Mouse (Mus musculus): ENCODE results near the gene Nhsl2.

Nhsl2 gene

GRCm38 (mm10) chrX:101980586-101980985 is 131.4 kb downstream of the Nhsl2 start:
- no peak for DNase-seq (ENCODE audit: low spot score in 2 of 2)

DNA sequence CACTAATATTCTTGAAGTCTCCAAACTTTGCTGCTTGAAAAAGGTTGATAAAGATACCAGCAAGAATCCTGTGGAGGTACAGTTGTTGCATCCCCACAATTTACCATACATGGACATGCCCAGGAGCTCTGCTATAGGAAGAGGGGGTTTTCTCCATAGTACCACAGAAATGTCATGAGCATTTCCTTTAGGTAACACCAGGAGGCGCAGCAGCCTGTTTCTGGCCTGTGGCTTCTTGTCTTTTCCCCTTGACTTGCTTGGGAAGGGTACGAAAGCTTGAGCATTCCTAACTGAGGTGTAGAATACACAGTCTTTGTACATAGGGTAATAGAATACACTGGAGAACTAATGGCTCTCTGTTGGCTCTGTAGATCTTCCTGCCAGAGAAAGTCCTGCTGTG is 132.3 kb downstream of the Nhsl2 start:
- DNase-seq (ENCODE audit: low spot score in 2 of 2), result no peak

DNA sequence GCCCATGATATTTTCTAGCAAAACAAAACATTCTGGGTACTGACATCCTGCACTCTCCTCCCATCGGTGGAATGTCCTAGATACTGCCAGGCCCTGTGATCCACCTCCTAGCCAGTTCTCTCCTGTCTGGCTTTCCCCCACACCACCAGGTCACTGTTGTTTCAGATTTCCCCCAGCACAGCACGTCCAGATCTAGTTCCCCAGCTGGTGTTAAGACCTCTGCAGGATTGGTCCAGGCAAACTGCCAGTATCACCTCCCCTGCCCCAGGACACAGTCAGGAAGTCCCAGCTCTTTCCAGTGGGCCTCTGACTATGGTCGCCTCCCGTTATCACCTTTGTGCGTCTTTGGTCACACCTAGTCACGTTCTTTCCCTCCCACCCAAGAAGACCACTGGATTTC is 134.5 kb downstream of the Nhsl2 start:
- DNase-seq (ENCODE audit: low spot score in 2 of 2), result no peak

DNA sequence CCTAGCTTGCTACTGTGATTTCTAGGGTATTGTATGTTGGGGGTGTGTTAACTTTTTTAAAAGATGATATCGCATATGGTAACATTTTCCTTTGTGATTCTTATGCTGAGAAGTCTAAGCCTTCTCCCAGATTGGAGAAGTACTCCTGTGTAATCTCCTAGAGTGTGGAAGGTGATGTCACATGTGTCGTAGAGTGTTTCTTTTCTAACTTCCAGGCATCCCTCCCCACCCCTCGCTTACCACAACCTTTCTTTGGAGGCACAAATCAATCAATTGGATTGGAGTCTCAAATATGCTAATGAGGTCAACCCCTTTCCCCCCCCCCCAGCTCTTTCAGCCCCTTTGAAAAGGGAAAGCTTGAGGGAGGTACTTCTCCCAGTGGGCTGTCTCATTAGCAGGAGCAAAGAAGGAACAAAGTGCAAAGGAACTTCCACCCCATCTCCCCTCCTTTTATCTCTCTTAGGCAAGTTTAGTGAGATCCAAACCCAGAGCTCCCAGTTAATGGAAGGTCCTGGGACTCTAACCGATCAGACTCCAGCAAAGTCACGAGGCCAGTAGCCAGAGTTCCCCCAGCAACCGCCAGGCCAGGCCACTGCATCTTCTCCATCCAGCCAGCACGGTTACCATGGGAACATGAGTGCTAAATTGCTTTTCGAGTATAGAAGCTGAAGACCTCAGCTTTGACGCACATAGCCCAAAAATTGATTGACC is 137.6 kb downstream of the Nhsl2 start:
- DNase-seq (ENCODE audit: low spot score in 2 of 2), result no peak

- DNase-seq (ENCODE audit: low spot score in 2 of 2), result peak in 1 of 2 experiments; percentile 31
Observed at GRCm38 (mm10) chrX:101993841-101994571, 144.8 kb downstream of the Nhsl2 start.

DNA sequence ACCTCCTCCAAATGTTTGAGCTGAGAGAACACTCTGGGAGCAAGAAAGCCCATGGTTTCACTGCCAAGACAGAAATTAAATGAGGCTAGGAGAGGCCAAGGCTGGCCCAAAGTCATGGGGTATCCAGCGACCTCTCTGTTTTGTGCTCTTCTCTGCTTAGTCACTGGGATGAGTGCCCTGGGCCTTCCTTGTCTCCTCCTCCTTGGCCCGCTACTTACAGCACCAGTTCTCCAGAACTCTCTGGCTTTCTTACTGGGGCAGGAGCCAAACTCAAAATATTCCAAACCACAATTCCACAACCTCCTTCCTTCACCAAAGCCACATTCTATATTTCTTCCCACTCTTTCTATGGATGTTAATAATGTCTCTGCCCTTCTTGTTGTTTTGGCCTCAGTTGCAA is 147.5 kb downstream of the Nhsl2 start:
- DNase-seq (ENCODE audit: low spot score in 2 of 2), result no peak

- DNase-seq (ENCODE audit: low spot score in 2 of 2), result no peak
Observed at GRCm38 (mm10) chrX:102003632-102004315, 154.6 kb downstream of the Nhsl2 start.

GRCm38 (mm10) chrX:102004370-102004769 is 155.2 kb downstream of the Nhsl2 start:
- DNase-seq (ENCODE audit: low spot score in 2 of 2), result no peak

DNA sequence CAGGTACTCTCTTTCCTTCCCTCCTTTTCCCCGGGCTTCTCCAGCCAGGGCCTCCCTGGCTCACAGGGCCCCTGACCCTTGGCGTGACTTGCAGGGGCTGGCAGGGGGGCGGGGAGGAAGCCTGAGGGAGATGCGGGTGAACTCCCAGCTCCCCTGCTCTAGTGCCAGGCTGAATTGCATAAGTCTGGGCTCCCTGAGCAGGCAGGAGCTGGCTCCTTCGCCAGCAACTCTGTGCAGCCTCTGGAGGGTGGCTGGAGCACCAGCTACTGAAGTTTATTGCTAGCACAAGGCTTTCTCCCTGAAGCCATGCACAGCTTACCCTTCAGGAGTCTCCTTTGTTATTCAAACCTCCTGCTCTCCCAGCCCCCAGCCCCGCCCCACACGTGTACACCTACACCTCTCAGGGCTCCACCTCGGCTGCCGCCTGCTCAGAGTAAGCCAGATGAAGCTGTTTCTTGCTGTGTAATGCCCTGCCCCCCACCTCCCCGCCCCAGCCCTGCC is 156.0 kb downstream of the Nhsl2 start:
- DNase-seq (ENCODE audit: low spot score in 2 of 2), result no peak

DNA sequence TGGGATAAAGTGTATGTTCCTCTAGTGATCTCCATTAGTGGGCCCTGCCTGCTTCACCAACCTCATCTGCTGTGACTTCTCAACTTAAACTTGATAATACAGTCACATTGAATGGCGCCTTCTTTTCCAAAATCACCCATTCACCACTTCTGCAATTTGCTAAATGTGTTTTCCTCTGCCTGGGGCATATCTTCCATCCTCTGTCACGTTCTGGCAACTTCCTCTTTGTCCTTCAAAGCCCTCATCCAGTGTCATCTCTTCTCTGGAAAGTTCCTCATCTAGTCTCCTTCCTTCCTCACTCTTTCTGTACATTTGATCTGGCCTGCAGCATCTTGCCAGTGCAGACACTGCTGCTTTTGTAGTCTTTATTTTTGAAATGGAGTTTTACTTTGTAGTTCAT is 158.8 kb downstream of the Nhsl2 start:
- no peak for DNase-seq (ENCODE audit: low spot score in 2 of 2)

- DNase-seq (ENCODE audit: low spot score in 2 of 2), result no peak
Observed at GRCm38 (mm10) chrX:102017213-102017923, 168.2 kb downstream of the Nhsl2 start.

GRCm38 (mm10) chrX:102018890-102019289 is 169.7 kb downstream of the Nhsl2 start:
- DNase-seq (ENCODE audit: low spot score in 2 of 2), result no peak

GRCm38 (mm10) chrX:102019471-102020240 is 170.5 kb downstream of the Nhsl2 start:
- DNase-seq (ENCODE audit: low spot score in 2 of 2), result no peak

- DNase-seq (ENCODE audit: low spot score in 2 of 2), result no peak
Observed at GRCm38 (mm10) chrX:102024976-102025375, 175.8 kb downstream of the Nhsl2 start.

GRCm38 (mm10) chrX:102031851-102032250 is 182.7 kb downstream of the Nhsl2 start:
- DNase-seq (ENCODE audit: low spot score in 2 of 2), result no peak

- DNase-seq (ENCODE audit: low spot score in 2 of 2), result peak in 1 of 2 experiments; percentile 56
Observed at GRCm38 (mm10) chrX:102032431-102032830, 183.2 kb downstream of the Nhsl2 start.

DNA sequence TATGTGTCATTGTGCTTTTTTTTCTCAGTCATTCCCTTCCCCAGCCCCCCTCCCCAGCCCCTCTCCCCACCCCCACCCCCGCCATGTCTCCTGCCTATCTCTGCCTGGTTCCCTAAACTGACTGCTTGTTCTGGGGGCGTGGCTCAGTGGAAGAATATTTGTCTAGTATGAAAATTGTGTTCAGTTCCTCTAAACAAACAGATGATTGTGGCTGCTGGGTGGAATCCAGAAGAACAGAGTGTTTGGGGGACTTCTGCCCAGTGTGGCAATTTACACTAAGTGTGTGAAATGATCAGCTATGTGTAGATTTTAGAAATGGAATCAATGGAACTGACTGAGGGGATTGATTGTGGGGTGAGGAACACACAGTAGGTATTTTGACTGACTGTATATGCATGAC is 184.4 kb downstream of the Nhsl2 start:
- DNase-seq (ENCODE audit: low spot score in 2 of 2), result peak in 1 of 2 experiments; percentile 20

- DNase-seq (ENCODE audit: low spot score in 2 of 2), result peak in 1 of 2 experiments; percentile 54
Observed at GRCm38 (mm10) chrX:102035671-102036070, 186.5 kb downstream of the Nhsl2 start.

DNA sequence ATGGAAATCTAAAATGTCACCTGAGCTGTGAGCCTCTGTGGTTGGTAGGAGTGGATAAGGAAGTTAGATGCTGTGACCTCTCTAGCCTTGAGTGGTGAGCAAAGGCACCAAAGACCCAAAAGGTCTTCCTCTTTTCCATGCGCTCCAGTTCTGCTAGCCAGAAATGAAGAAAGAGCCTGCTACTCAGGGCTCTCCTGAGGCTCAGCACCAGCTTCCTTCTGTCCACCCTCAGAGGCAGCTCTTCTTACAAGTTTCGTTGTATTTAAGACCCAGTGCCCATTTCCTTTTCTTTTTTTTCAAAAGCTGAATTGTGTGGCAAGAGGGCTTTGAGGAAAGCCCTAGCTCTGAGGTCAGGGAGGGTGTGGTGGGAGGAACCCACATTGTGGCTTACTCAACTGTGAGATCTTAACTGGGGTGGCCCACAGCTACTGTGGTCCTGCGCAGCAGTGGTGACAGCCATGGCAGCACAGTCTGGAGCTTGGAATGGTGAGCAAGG is 187.7 kb downstream of the Nhsl2 start:
- DNase-seq (ENCODE audit: low spot score in 2 of 2), result peak in 1 of 2 experiments; percentile 46

GRCm38 (mm10) chrX:102037506-102037905 is 188.3 kb downstream of the Nhsl2 start:
- peak in 1 of 2 experiments; percentile 62 for DNase-seq (ENCODE audit: low spot score in 2 of 2)

- DNase-seq (ENCODE audit: low spot score in 2 of 2), result peak in 1 of 2 experiments; percentile 33
Observed at GRCm38 (mm10) chrX:102041562-102041961, 192.4 kb downstream of the Nhsl2 start.

Measured in urinary bladder, postnatal 4 days (tissue).